ENCODE assay signal across 14 mouse cellular contexts in genomic region chr14:14833498-14833897, GRCm38 (mm10). TPM values are rescaled to one million over a fixed set of nuclear protein-coding genes. Genes with fewer than 3 reads are reported as not detected.
DNase-seq lines count a peak whose midpoint lies in the region; ATAC-seq and TF ChIP-seq lines count a peak whose summit lies in the region.
"Had no signal": no experiment of that assay in that cellular context is flagged by ENCODE, and none has a peak within 500 bp of the region (broad histone marks: within the 10 kb centered on the region; RNA-seq: fewer than 3 reads in every experiment).

No protein-coding gene starts in this region.

- no peaks in the 10 kb centered on the region for H3K27me3 ChIP-seq in limb, embryonic 15.5 days
- H3K27me3 ChIP-seq: midbrain, embryonic 15.5 days; neural tube, embryonic 15.5 days; stomach, embryonic 15.5 days had no signal

- peak overlapping the region; percentile 90 for H3K27ac ChIP-seq in layer of hippocampus, adult 2 months
- H3K27ac ChIP-seq in limb, embryonic 15.5 days, result peak overlapping the region; percentile 5; the same call in 1 of the 2 replicates
- H3K27ac ChIP-seq: hindbrain, postnatal 0 days; liver, embryonic 14.5 days; midbrain, embryonic 15.5 days; neural tube, embryonic 15.5 days had no signal

- H3K4me2 ChIP-seq in limb, embryonic 15.5 days, result no peak overlapping the region
- H3K4me2 ChIP-seq: midbrain, embryonic 15.5 days; neural tube, embryonic 15.5 days; stomach, embryonic 15.5 days had no signal

- ATAC-seq in limb, embryonic 15.5 days (ENCODE audit: insufficient number of reproducible peaks, low FRiP score, low TSS enrichment, low read depth), result no peak
- ATAC-seq: midbrain, embryonic 15.5 days had no signal

- no peak overlapping the region for H3K9ac ChIP-seq in limb, embryonic 15.5 days
- H3K9ac ChIP-seq: liver, embryonic 14.5 days; midbrain, embryonic 15.5 days; neural tube, embryonic 15.5 days; stomach, embryonic 15.5 days had no signal

- DNase-seq in embryo, embryonic 11 days, result peak; percentile 7
- DNase-seq in embryo, embryonic 9.5 days (ENCODE audit: extremely low spot score), result no peak
- no peak for DNase-seq in layer of hippocampus, adult 2 months (ENCODE audit: low spot score in 2 of 2)
- no peak for DNase-seq in layer of hippocampus, adult 11-12 months (ENCODE audit: low spot score)
- peak; percentile 20 for DNase-seq in Muller cell, postnatal 12 days (ENCODE audit: inconsistent ontology term)
- DNase-seq in heart, adult 11 months, result no peak
- DNase-seq: thymus, postnatal 25 days had no signal

- no peaks in the 10 kb centered on the region for H3K36me3 ChIP-seq in limb, embryonic 15.5 days
- H3K36me3 ChIP-seq: G1E; midbrain, embryonic 15.5 days; neural tube, embryonic 15.5 days; stomach, embryonic 15.5 days had no signal

- 77% methylated on average over 1 of the region's 1 CpGs for WGBS in limb, embryonic 15.5 days

- TF ChIP-seq CTCF in layer of hippocampus, adult 2 months (conservative IDR thresholded peaks at IDR 0.05), result no peak

- no peaks in the 10 kb centered on the region; the same call in 1 of the 2 replicates for H3K4me1 ChIP-seq in limb, embryonic 15.5 days
- H3K4me1 ChIP-seq: midbrain, embryonic 15.5 days; stomach, embryonic 15.5 days had no signal

- no peaks in the 10 kb centered on the region for H3K9me3 ChIP-seq in limb, embryonic 15.5 days
- H3K9me3 ChIP-seq: G1E; midbrain, embryonic 15.5 days; neural tube, embryonic 15.5 days; stomach, embryonic 15.5 days had no signal

- H3K4me3 ChIP-seq in layer of hippocampus, adult 2 months, result no peak overlapping the region
- H3K4me3 ChIP-seq in limb, embryonic 15.5 days, result no peak overlapping the region
- H3K4me3 ChIP-seq: midbrain, embryonic 15.5 days; neural tube, embryonic 15.5 days; stomach, embryonic 15.5 days had no signal

RNA-seq across cellular contexts. Expression of gene Nek10, which starts 30.3 kb away (rescaled TPM):
- 1 to 10 TPM; 4.8 to 5.6 TPM for total RNA-seq in layer of hippocampus, adult 2 months (2021)
- 0.05 and 0.26 TPM in 2 replicates for polyA plus RNA-seq in limb, embryonic 15.5 days (2015; fragmentation: Nextera tagmentation; extraction: Ambion mirVana)
- polyA plus RNA-seq: G1E had no signal

Comparison
In these comparisons a context has a peak if more than half of its experiments do, and no peak if none do; other contexts are left out.
1. DNase-seq: peak in embryo, embryonic 11 days (single experiment) and Muller cell, postnatal 12 days (single experiment); none in embryo, embryonic 9.5 days (single experiment), layer of hippocampus, adult 2 months (0 of 2), layer of hippocampus, adult 11-12 months (single experiment) and heart, adult 11 months (single experiment).